Mouse (Mus musculus) intestine, embryonic 16.5 days (tissue): ENCODE results near the gene B4gat1. TPM values are rescaled to one million over a fixed set of nuclear protein-coding genes. Genes with fewer than 3 reads are reported as not detected.

Source experiments
- ATAC-seq: fragments of 200-750 bp; cut with Nextera tagmentation; 2 replicates; pipeline ENCODE4 v1.8.0; 2017; ENCODE audit warnings: moderate TSS enrichment, moderate library complexity
- H3K27ac ChIP-seq: fragments of 300-500 bp; sonication (generic); 2 replicates; pipeline ENCODE4 v1.5.1; 2014; ENCODE audit warnings: mild to moderate bottlenecking, low read length
- H3K27me3 ChIP-seq: fragments of 300-500 bp; sonication (generic); replicated peaks from 2 replicates; pipeline ENCODE4 v1.6.1; 2014; ENCODE audit warnings: low read length, control low read depth, mixed read lengths; ENCODE audit not compliant: control insufficient read depth, insufficient read depth
- H3K36me3 ChIP-seq: fragments of 300-500 bp; sonication (generic); 2 replicates; pipeline ENCODE4 v1.6.1; 2014; ENCODE audit warnings: low read length, control low read depth; ENCODE audit not compliant: control insufficient read depth, insufficient read depth
- H3K4me1 ChIP-seq: fragments of 300-500 bp; sonication (generic); 2 replicates; pipeline ENCODE4 v1.6.1; 2014; ENCODE audit warnings: low read length, control low read depth, mixed read lengths; ENCODE audit not compliant: control insufficient read depth, insufficient read depth
- H3K4me2 ChIP-seq: fragments of 300-500 bp; sonication (generic); 2 replicates; pipeline ENCODE4 v1.6.1; 2014; ENCODE audit warnings: low read depth, low read length, control low read depth
- H3K4me3 ChIP-seq: fragments of 300-500 bp; sonication (generic); 2 replicates; pipeline ENCODE4 v1.5.1; 2014; ENCODE audit warnings: mild to moderate bottlenecking, low read length
- H3K9ac ChIP-seq: fragments of 300-500 bp; sonication (generic); 2 replicates; pipeline ENCODE4 v1.6.1; 2014; ENCODE audit warnings: low read depth, low read length
- H3K9me3 ChIP-seq: fragments of 300-500 bp; sonication (generic); 2 replicates; pipeline ENCODE4 v1.6.1; 2016; ENCODE audit warnings: low read length, control low read depth; ENCODE audit not compliant: control insufficient read depth
- WGBS: fragments of 180-500 bp; shearing (Covaris S2); extraction: QIAGEN DNeasy Blood & Tissue Kit; methylation state at CpG from one replicate; pipeline ENCODE4 v1.1.7; 2014; 5-methylcytosine and 5-hydroxymethylcytosine counted together
- polyA plus RNA-seq: library from polyadenylated mRNA; unstranded; fragments of >200 nt; fragmentation: Nextera tagmentation; extraction: Ambion mirVana; gene quantifications from 2 replicates; pipeline ENCODE4 v1.2.1, GENCODE M21; 2015

The B4gat1 gene
- polyA plus RNA-seq, 1 experiment from 2014 or later = 39.3 TPM

GRCm38 (mm10) chr19:5052853-5053252 is 14.2 kb downstream of the B4gat1 start:
- 66% methylated on average over 17 of the region's 17 CpGs for WGBS

DNA sequence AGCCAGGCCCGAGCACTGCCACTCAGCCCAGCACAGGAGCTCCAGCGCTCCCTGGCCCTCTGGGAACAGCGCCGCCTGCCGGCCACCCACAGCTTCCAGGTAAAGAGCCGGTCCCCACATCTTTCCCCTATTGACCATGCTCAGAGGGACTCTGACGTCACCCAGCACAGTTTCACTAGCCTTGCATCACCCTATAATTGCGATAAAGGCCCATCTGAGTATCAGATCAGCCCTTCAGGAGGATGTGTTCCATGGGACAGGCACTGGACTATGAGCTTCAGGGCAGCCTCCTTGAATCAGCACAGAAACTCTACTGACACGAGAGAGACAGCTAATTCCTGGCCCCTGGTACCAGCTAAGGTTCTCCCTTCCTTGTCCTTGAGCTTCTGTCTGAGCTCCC is 15.3 kb downstream of the B4gat1 start:
- WGBS = 18% methylated on average over 9 of the region's 9 CpGs
- ATAC-seq = no peak

More at GRCm38 (mm10) chr19:5052853-5053252, 14.2 kb downstream of the B4gat1 start:
- Histone ChIP-seq H3K4me3 (no peak overlapping the region), H3K27ac (no peak overlapping the region), H3K9ac (no peak overlapping the region), H3K4me1 (peaks cover 20% of the 10 kb centered on the region), H3K9me3 (no peaks in the 10 kb centered on the region), H3K4me2 (no peak overlapping the region), H3K27me3 (peaks cover 9% of the 10 kb centered on the region; the same call in 1 of the 2 replicates), H3K36me3 (no peaks in the 10 kb centered on the region; the same call in 1 of the 2 replicates)
- no peak for ATAC-seq

DNA sequence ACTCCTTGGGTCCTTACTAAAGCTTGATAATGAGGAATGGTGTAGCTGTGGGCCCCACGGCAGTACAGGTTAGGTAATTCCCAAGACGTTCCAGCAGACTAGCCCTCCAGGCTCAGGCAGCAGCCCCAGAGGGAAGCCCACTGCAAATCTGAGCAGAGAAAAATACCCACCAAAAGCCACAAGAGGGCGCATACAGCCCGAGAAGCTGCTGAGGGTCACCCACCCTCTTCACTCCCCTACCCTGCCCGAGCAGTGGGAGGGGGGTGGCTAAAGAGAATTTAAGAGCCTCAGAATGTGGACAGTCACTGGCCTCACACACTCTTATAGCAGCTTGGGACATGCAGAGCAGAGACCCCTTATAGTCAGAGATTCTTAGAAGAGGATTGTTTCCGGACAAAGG is 17.6 kb downstream of the B4gat1 start:
- Histone ChIP-seq H3K4me1 (peaks cover 39% of the 10 kb centered on the region), H3K36me3 (no peaks in the 10 kb centered on the region), H3K27ac (no peak overlapping the region), H3K27me3 (peaks cover 9% of the 10 kb centered on the region; the same call in 1 of the 2 replicates), H3K4me3 (no peak overlapping the region), H3K9me3 (no peaks in the 10 kb centered on the region), H3K9ac (no peak overlapping the region), H3K4me2 (no peak overlapping the region)
- ATAC-seq = peak; percentile 10; the same call in 1 of the 2 replicates
- WGBS = 11% methylated on average over 6 of the region's 6 CpGs

More for the DNA sequence above, 15.3 kb downstream of the B4gat1 start:
- no peak overlapping the region for H3K4me2 ChIP-seq
- no peaks in the 10 kb centered on the region; the same call in 1 of the 2 replicates for H3K36me3 ChIP-seq
- H3K9me3 ChIP-seq = no peaks in the 10 kb centered on the region
- H3K27me3 ChIP-seq = peaks cover 9% of the 10 kb centered on the region; the same call in 1 of the 2 replicates
- no peak overlapping the region for H3K4me3 ChIP-seq
- H3K4me1 ChIP-seq = peaks cover 25% of the 10 kb centered on the region
- H3K9ac ChIP-seq = no peak overlapping the region
- H3K27ac ChIP-seq = no peak overlapping the region

DNA sequence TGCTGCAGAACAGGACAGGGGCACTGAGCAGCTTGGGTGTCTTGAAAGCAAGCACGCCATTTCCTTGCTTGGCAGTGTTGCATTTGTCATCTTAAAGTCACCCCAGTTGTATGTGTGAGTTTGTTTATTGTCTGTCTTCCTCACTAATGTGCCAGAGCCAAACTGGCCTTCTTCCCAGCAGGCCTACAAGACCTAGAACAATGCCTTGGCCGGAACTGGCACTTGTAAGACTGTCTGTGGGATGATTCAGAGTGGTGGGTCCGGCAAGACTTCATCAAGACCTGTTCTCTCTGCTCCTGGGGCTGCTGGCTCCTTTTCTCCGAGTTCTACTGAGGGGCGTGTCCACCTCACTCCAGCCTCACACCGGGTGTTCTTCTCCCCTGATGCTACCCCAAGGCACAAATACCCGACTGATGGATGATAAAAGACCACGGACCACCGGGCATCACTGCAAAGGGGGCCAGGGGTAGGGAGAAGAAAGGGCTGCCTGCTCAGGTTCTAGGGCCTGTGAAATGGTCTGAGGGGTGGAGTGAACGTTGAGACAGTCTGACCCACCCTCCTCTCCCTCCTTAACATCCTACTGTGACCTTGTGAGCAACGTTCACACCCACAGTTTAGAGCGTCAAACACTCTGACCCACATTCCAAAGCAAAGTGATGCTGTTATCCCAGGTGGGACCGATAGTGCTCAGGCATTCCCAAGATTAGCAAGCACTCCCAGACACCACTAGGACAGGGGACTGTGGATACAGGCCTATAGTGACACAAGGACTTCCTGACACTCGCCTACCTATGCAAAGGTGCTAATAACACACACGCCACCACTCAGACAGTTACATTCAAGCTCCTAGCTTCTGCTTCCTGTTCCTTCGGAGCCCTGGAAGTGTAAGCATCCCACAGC is 19.5 kb downstream of the B4gat1 start:
- Histone ChIP-seq H3K9ac (0 out of 2 replicates have a peak overlapping the region, but pooled peaks have one; percentile 21), H3K27me3 (no peaks in the 10 kb centered on the region; the same call in 1 of the 2 replicates), H3K4me1 (peaks cover 34% of the 10 kb centered on the region), H3K4me3 (no peak overlapping the region), H3K27ac (peak overlapping the region; percentile 3; the same call in 1 of the 2 replicates), H3K9me3 (no peaks in the 10 kb centered on the region), H3K36me3 (no peaks in the 10 kb centered on the region), H3K4me2 (no peak overlapping the region)
- 31% methylated on average over 16 of the region's 16 CpGs for WGBS
- ATAC-seq = no peak; the same call in 1 of the 2 replicates

DNA sequence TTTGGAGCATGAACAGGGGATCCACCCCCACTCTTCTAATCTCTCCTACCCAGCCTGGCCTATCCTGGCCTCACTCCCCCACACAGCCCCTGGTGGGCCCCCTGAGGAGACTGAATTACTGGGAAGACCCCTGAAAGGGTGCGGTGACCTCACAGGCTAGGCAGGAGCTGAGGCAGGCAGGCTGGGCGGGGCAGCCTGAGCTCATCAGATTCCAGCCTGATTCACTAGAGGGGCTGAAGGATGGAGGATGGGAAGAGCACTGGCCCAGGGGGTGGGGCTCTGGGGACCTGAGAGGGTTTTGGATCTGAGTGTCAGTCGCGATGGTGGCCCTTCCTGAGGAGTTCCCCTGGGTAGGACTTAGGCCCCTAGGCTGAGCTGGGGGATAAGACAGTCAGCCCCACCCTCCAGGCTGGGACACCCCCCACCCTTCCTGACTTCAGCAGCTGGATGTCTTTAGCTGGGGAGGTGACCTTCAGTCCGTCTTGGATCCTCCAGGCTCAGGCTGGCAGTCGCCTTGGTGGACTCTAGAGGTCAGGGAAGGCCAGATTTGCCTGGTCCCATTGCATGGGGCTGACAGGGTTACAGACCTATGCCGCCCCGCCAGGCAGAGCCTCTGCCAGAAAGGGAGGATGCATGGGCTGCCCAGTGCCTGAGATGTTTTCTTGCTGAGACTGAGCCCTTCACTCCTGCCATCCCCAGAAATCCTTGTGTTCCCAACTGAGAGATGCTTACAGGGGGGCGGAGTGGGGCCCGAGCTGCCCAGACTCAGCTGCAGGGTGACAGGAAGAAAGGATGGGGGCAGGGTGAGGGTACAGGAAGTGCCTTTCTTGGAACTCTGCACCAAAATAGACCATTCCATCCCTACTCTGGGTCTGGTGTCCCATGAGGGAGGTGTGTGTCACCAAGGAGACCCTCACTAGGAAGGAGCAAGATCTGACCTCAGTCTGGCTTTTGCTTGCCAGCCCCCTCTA is 20.5 kb downstream of the B4gat1 start:
- peaks cover 34% of the 10 kb centered on the region for H3K4me1 ChIP-seq
- 9% methylated on average over 10 of the region's 10 CpGs for WGBS
- no peaks in the 10 kb centered on the region for H3K36me3 ChIP-seq
- H3K4me3 ChIP-seq = no peak overlapping the region
- peak; percentile 53 for ATAC-seq
- peak overlapping the region; percentile 64 for H3K27ac ChIP-seq
- peak overlapping the region; percentile 48 for H3K9ac ChIP-seq
- H3K9me3 ChIP-seq = no peaks in the 10 kb centered on the region
- no peak overlapping the region for H3K4me2 ChIP-seq
- H3K27me3 ChIP-seq = 0 out of 2 replicates have a peak, but pooled peaks cover under 1% of the 10 kb centered on the region

DNA sequence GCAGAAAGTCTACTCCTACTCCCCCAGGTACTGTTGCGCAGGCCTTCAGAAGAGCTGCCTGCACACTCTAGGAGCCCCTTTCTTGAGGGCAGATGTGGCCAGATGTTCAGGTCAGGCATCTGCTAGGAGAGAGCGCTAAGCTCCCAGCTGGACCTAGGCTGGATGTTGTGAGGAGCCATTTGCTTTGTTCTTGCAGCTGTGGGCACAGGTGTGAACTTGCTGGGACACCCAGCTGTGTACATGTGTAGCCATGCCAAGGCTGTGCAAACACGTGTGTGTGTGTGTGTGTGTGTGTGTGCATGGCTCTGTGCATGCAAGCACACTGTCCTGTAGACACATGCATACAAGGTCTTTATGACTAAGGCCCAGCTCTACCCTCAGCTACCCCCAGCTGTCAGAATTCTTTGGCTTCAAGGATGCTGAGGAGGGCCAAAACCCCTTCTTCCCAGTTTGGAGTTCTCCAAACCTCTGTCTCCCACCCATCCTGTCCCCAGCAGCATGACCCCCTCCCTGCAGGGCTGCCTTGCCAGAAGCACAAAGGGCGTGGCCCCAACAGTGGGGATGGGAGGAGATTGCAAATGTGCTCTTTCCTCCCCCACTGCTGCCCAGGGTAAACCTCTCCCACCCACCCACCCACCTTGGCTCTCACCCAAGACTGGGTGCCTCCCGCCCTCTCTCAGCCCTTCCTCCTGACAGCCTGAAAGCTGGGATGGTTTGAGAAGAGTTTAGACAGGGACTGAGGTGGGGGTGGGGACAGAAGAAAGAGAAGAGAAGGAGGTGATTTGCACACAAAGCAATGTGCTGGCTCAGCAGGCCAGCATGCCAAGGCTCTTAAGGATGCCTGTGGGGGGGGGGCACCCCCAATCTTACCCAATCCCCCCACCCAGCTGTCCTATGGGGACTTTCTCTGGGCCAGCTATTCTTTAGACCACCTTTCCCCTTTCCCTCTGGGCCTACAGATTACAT is 22.0 kb downstream of the B4gat1 start:
- Histone ChIP-seq H3K4me1 (peaks cover 43% of the 10 kb centered on the region), H3K27me3 (0 out of 2 replicates have a peak, but pooled peaks cover 3% of the 10 kb centered on the region), H3K4me3 (no peak overlapping the region), H3K9me3 (no peaks in the 10 kb centered on the region), H3K36me3 (no peaks in the 10 kb centered on the region), H3K9ac (no peak overlapping the region), H3K4me2 (no peak overlapping the region), H3K27ac (peak overlapping the region; percentile 54)
- 29% methylated on average over 5 of the region's 5 CpGs for WGBS
- 0 out of 2 replicates have a peak, but pooled peaks have one; percentile 6 for ATAC-seq

DNA sequence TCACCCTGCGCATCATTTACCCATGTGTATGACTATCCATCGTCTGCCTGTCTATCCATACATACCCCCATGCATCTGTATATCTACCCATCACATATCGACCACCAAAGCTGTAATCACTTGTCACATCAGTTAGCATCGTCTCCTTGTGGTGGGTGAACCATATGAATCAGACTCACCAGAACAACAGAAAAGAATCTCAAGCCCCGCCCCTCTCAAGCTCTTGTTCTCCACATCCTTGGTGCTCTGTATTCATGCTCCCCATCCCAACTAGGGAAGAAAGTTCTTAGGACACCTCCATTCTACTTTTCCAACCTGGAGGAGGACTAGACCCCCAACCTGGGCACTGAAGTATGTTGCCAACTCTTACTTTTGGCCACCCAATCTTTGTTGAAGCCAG is 23.4 kb downstream of the B4gat1 start:
- H3K27me3 ChIP-seq = peaks cover 6% of the 10 kb centered on the region; the same call in 1 of the 2 replicates
- H3K36me3 ChIP-seq = no peaks in the 10 kb centered on the region
- no peak overlapping the region for H3K4me3 ChIP-seq
- H3K27ac ChIP-seq = no peak overlapping the region
- no peak for ATAC-seq
- peaks cover 42% of the 10 kb centered on the region for H3K4me1 ChIP-seq
- H3K9ac ChIP-seq = no peak overlapping the region
- H3K9me3 ChIP-seq = no peaks in the 10 kb centered on the region
- H3K4me2 ChIP-seq = no peak overlapping the region
- WGBS = 79% methylated on average over 5 of the region's 5 CpGs

- H3K9me3 ChIP-seq = no peaks in the 10 kb centered on the region
- 58% methylated on average over 6 of the region's 6 CpGs for WGBS
- no peak overlapping the region for H3K27ac ChIP-seq
- no peak overlapping the region for H3K9ac ChIP-seq
- no peak overlapping the region for H3K4me2 ChIP-seq
- H3K4me1 ChIP-seq = peaks cover 46% of the 10 kb centered on the region
- ATAC-seq = no peak
- peaks cover 10% of the 10 kb centered on the region; the same call in 1 of the 2 replicates for H3K27me3 ChIP-seq
- H3K4me3 ChIP-seq = no peak overlapping the region
- no peaks in the 10 kb centered on the region for H3K36me3 ChIP-seq
Observed at GRCm38 (mm10) chr19:5062446-5062845, 23.8 kb downstream of the B4gat1 start.
